Mouse (Mus musculus) lung, embryonic 15.5 days (tissue): Measurements from ENCODE around the gene Zfp286. TPM values are rescaled to one million over a fixed set of nuclear protein-coding genes. Genes with fewer than 3 reads are reported as not detected.
"Not testable (repeated sequence)": the region's sequence is repeated elsewhere in the genome, so short reads cannot be mapped to it uniquely, and the experiment has no call there.

Experiments
- ATAC-seq: fragments of 200-750 bp; cut with Nextera tagmentation; 2 replicates; pipeline ENCODE4 v1.8.0; 2017; ENCODE audit warnings: moderate number of reproducible peaks, borderline replicate concordance; ENCODE audit not compliant: low FRiP score, low TSS enrichment; ENCODE audit errors: extremely low read depth
- H3K27ac ChIP-seq: fragments of 300-500 bp; sonication (generic); 2 replicates; pipeline ENCODE4 v1.5.1; 2015; ENCODE audit warnings: moderate library complexity, mild to moderate bottlenecking, inconsistent platforms
- H3K27me3 ChIP-seq: fragments of 300-500 bp; sonication (generic); 2 replicates; pipeline ENCODE4 v1.6.1; 2015; ENCODE audit warnings: inconsistent platforms
- H3K36me3 ChIP-seq: fragments of 300-500 bp; sonication (generic); 2 replicates; pipeline ENCODE4 v1.6.1; 2015; ENCODE audit warnings: inconsistent platforms
- H3K4me1 ChIP-seq: fragments of 300-500 bp; sonication (generic); 2 replicates; pipeline ENCODE4 v1.6.1; 2015; ENCODE audit warnings: inconsistent platforms
- H3K4me2 ChIP-seq: fragments of 300-500 bp; sonication (generic); 2 replicates; pipeline ENCODE4 v1.6.1; 2015; ENCODE audit warnings: inconsistent platforms, mild to moderate bottlenecking, moderate library complexity
- H3K4me3 ChIP-seq: fragments of 300-500 bp; sonication (generic); 2 replicates; pipeline ENCODE4 v1.5.1; 2015; ENCODE audit warnings: mild to moderate bottlenecking, inconsistent platforms
- H3K9ac ChIP-seq: fragments of 300-500 bp; sonication (generic); 2 replicates; pipeline ENCODE4 v1.6.1; 2015; ENCODE audit warnings: inconsistent platforms
- H3K9me3 ChIP-seq: fragments of 300-500 bp; sonication (generic); 2 replicates; pipeline ENCODE4 v1.6.1; 2016; ENCODE audit warnings: inconsistent platforms
- WGBS: fragments of 180-500 bp; shearing (Covaris S2); methylation state at CpG from one replicate; pipeline ENCODE4 v1.1.7; 2015; 5-methylcytosine and 5-hydroxymethylcytosine counted together
- polyA plus RNA-seq: library from polyadenylated mRNA; unstranded; fragments of >200 nt; fragmentation: Nextera tagmentation; extraction: Ambion mirVana; gene quantifications from 2 replicates; pipeline ENCODE4 v1.2.1, GENCODE M21; 2015

The Zfp286 gene
- polyA plus RNA-seq, 1 experiment from 2014 or later: 16.7 TPM

- Histone ChIP-seq H3K27me3 (no peaks in the 10 kb centered on the region; the same call in 1 of the 2 replicates), H3K27ac (no peak overlapping the region), H3K9ac (no peak overlapping the region), H3K4me2 (no peak overlapping the region), H3K4me1 (peaks cover 13% of the 10 kb centered on the region), H3K36me3 (no peaks in the 10 kb centered on the region), H3K4me3 (no peak overlapping the region), H3K9me3 (no peaks in the 10 kb centered on the region)
- 69% methylated on average over 9 of the region's 9 CpGs for WGBS
- ATAC-seq: no peak
Observed at GRCm38 (mm10) chr11:62760755-62761457, 28.4 kb downstream of the Zfp286 start.

GRCm38 (mm10) chr11:62758491-62758890, 30.8 kb downstream of the Zfp286 start:
- Histone ChIP-seq H3K36me3 (no peaks in the 10 kb centered on the region), H3K9ac (no peak overlapping the region), H3K9me3 (no peaks in the 10 kb centered on the region), H3K27ac (no peak overlapping the region), H3K4me1 (peaks cover 13% of the 10 kb centered on the region), H3K4me2 (no peak overlapping the region), H3K4me3 (no peak overlapping the region), H3K27me3 (no peaks in the 10 kb centered on the region; the same call in 1 of the 2 replicates)
- 90% methylated on average over 11 of the region's 11 CpGs for WGBS
- no peak for ATAC-seq

GRCm38 (mm10) chr11:62757906-62758305, 31.4 kb downstream of the Zfp286 start:
- peaks cover 13% of the 10 kb centered on the region for H3K4me1 ChIP-seq
- no peak overlapping the region for H3K4me2 ChIP-seq
- no peaks in the 10 kb centered on the region for H3K36me3 ChIP-seq
- no peaks in the 10 kb centered on the region; the same call in 1 of the 2 replicates for H3K27me3 ChIP-seq
- 81% methylated on average over 6 of the region's 6 CpGs for WGBS
- no peak overlapping the region for H3K9ac ChIP-seq
- no peak overlapping the region for H3K4me3 ChIP-seq
- no peak overlapping the region for H3K27ac ChIP-seq
- H3K9me3 ChIP-seq: no peaks in the 10 kb centered on the region
- no peak for ATAC-seq

- Histone ChIP-seq H3K27me3 (no peaks in the 10 kb centered on the region; the same call in 1 of the 2 replicates), H3K9me3 (no peaks in the 10 kb centered on the region), H3K36me3 (no peaks in the 10 kb centered on the region), H3K4me2 (peak overlapping the region; percentile 48), H3K4me1 (peaks cover 11% of the 10 kb centered on the region), H3K4me3 (peak overlapping the region; percentile 19), H3K9ac (0 out of 2 replicates have a peak overlapping the region, but pooled peaks have one; percentile 7), H3K27ac (no peak overlapping the region)
- ATAC-seq: peak; percentile 9; the same call in 1 of the 2 replicates
- 3% methylated on average over 7 of the region's 7 CpGs for WGBS
Observed at GRCm38 (mm10) chr11:62757143-62757507, 32.1 kb downstream of the Zfp286 start.

GRCm38 (mm10) chr11:62756456-62757142, 32.7 kb downstream of the Zfp286 start:
- Histone ChIP-seq H3K4me3 (peak overlapping the region; percentile 19), H3K4me1 (peaks cover 6% of the 10 kb centered on the region), H3K9ac (0 out of 2 replicates have a peak overlapping the region, but pooled peaks have one; percentile 7), H3K27ac (no peak overlapping the region), H3K9me3 (no peaks in the 10 kb centered on the region), H3K4me2 (peak overlapping the region; percentile 48), H3K36me3 (no peaks in the 10 kb centered on the region), H3K27me3 (no peaks in the 10 kb centered on the region; the same call in 1 of the 2 replicates)
- 7% methylated on average over 36 of the region's 36 CpGs for WGBS
- peak; percentile 99 for ATAC-seq

- no peak for ATAC-seq
- no peak within 1 kb of the TSS for H3K9ac ChIP-seq
- no peaks in the 10 kb centered on the region for H3K9me3 ChIP-seq
- no peak within 1 kb of the TSS for H3K4me2 ChIP-seq
- no peaks in the 10 kb centered on the region for H3K36me3 ChIP-seq
- WGBS: 91% methylated on average over 8 of the region's 8 CpGs
- peaks cover 6% of the 10 kb centered on the region; the same call in 1 of the 2 replicates for H3K4me1 ChIP-seq
- H3K27ac ChIP-seq: no peak within 1 kb of the TSS
- H3K27me3 ChIP-seq: peaks cover 5% of the 10 kb centered on the region; the same call in 1 of the 2 replicates
- H3K4me3 ChIP-seq: no peak within 1 kb of the TSS
Observed at GRCm38 (mm10) chr11:62752780-62753179, 36.5 kb downstream of the Zfp286 start, which contains the start of gene Gm10428. Gene Gm10428, plus strand, starts transcription at chr11:62753100.

- 54% methylated on average over 11 of the region's 11 CpGs for WGBS
- Histone ChIP-seq H3K36me3 (no peaks in the 10 kb centered on the region), H3K4me1 (peaks cover 5% of the 10 kb centered on the region; the same call in 1 of the 2 replicates), H3K27ac (no peak overlapping the region), H3K4me3 (no peak overlapping the region), H3K9me3 (no peaks in the 10 kb centered on the region), H3K27me3 (peaks cover 8% of the 10 kb centered on the region; the same call in 1 of the 2 replicates), H3K9ac (no peak overlapping the region), H3K4me2 (no peak overlapping the region)
- ATAC-seq: no peak
Observed at GRCm38 (mm10) chr11:62752191-62752590, 37.1 kb downstream of the Zfp286 start.

- H3K9ac ChIP-seq, H3K4me2 ChIP-seq, H3K36me3 ChIP-seq, H3K4me1 ChIP-seq, H3K27ac ChIP-seq, H3K4me3 ChIP-seq, ATAC-seq, H3K9me3 ChIP-seq: not testable (repeated sequence)
- H3K27me3 ChIP-seq: peaks cover 23% of the 10 kb centered on the region; the same call in 1 of the 2 replicates
- WGBS: 77% methylated on average over 13 of the region's 13 CpGs
Observed at GRCm38 (mm10) chr11:62749445-62749844, 39.8 kb downstream of the Zfp286 start.

- no peaks in the 10 kb centered on the region for H3K36me3 ChIP-seq
- H3K9ac ChIP-seq: no peak overlapping the region
- H3K9me3 ChIP-seq: no peaks in the 10 kb centered on the region
- peaks cover 5% of the 10 kb centered on the region; the same call in 1 of the 2 replicates for H3K4me1 ChIP-seq
- H3K27me3 ChIP-seq: peaks cover 23% of the 10 kb centered on the region; the same call in 1 of the 2 replicates
- no peak overlapping the region for H3K4me2 ChIP-seq
- ATAC-seq: no peak
- H3K4me3 ChIP-seq: no peak overlapping the region
- WGBS: 84% methylated on average over 4 of the region's 4 CpGs
- H3K27ac ChIP-seq: no peak overlapping the region
Observed at GRCm38 (mm10) chr11:62748062-62748461, 41.2 kb downstream of the Zfp286 start.

GRCm38 (mm10) chr11:62747227-62747626, 42.0 kb downstream of the Zfp286 start:
- Histone ChIP-seq H3K9ac (no peak overlapping the region), H3K4me2 (no peak overlapping the region), H3K36me3 (no peaks in the 10 kb centered on the region), H3K4me3 (no peak overlapping the region), H3K9me3 (no peaks in the 10 kb centered on the region), H3K4me1 (peaks cover 5% of the 10 kb centered on the region; the same call in 1 of the 2 replicates), H3K27ac (no peak overlapping the region), H3K27me3 (peaks cover 23% of the 10 kb centered on the region; the same call in 1 of the 2 replicates)
- WGBS: 62% methylated on average over 9 of the region's 9 CpGs
- no peak for ATAC-seq

- peak overlapping the region; percentile 59 for H3K4me2 ChIP-seq
- peaks cover 5% of the 10 kb centered on the region; the same call in 1 of the 2 replicates for H3K4me1 ChIP-seq
- WGBS: 2% methylated on average over 27 of the region's 27 CpGs
- no peaks in the 10 kb centered on the region for H3K9me3 ChIP-seq
- no peaks in the 10 kb centered on the region for H3K36me3 ChIP-seq
- ATAC-seq: no peak
- no peak overlapping the region for H3K27ac ChIP-seq
- H3K27me3 ChIP-seq: peaks cover 23% of the 10 kb centered on the region; the same call in 1 of the 2 replicates
- H3K4me3 ChIP-seq: peak overlapping the region; percentile 39
- H3K9ac ChIP-seq: no peak overlapping the region
Observed at GRCm38 (mm10) chr11:62746001-62746533, 43.2 kb downstream of the Zfp286 start.
